Mouse (Mus musculus): Measurements from ENCODE around the gene Snx4.
"Not testable (repeated sequence)": the region's sequence is repeated elsewhere in the genome, so short reads cannot be mapped to it uniquely, and the experiment has no call there.

Gene Snx4

DNA sequence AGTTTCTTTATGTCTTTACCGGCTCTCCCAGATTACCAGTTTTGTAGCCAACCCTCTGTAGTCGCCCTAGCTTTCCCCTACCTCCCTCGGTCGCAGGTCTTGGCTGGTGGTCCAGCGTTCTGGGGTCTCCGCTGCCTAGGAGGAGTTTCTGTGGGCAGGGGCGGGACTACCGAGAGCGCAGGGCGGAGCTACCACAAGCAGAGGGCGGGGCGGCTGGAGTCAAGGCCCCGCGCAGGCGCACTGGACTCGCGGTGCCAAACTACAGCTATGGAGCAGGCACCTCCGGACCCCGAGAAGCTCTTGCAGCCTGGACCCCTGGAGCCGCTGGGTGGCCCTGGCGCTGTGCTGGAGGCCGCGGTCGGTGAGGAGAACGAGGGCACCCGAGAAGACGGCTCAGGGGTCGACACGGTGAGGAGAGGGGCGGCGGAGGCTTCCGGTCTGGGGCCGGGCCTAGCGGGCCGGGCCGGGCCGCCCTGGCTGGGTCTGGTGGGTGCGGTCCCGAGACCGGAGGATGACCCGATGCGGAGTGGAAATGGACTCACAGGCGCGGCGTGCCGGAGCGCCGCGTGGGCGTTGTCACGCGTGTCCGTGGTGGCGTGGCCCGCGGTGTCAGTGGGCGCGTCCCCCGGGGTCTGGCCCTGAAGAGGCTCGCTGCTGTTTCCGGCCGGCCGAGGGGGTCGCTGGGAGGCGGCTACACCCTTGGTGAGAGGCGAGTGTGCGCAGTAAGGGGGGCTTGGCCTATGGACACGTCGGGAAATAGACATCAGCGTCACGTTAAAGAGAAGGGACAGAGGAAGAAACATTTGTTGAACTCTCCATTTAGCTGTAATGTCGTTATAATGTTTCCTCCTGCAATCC lies at the start of gene Snx4:
Snx4 (plus strand) TSS at position 249 of the 858 bp plus-strand sequence.
- peak; percentile 75 for DNase-seq (ENCODE audit: low spot score)

DNA sequence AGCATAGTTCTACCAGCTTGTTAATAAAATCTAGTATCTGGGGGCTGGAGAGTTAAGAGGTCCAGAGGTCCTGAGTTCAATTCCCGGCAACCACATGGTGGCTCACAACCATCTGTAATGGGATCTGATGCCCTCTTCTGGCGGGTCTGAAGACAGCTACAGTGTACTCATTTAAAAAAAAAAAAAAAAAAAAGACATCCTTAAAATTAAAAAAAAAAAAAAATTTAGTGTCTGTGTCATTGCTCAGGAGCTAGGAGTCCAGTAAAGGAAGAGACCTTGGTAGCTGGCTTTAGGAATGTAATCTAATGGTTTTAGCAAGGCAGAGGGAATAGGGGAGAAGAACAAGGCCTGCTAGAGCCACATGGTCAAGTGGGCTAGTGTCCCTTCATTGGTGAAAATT lies 40.4 kb upstream of the Snx4 start:
- no peak for DNase-seq (ENCODE audit: low spot score)

DNA sequence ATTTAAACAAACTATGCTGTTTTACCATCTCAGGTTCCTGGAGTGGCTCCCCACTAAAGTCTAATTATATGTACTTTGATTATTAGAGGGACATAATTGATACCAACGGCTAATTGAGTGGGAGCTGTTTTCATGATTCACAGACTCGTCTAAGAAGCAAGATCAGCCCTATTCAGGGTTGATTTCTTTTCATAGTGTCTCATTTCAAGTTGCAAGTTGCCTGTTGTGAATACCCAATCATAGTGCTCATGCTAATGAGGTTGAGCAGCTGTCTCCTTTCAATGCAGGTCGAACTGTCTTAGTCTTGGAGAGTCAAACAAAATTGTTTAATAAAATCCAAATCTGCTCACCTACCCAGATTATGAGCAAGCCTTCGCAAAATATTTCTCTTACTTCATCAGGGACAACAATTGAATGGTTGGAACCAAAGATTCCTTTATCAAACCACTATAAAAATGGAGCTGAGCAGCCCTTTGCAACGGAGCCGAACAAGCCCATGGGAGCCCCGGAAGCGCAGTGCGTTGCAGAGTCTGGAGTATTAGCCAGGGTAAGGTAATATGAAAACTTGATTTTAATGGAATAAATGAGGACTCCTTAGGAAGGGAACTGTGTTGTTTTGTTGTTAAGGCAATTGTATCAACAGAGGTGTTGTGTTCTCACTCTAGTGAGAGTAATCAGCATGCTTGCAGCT lies 34.8 kb upstream of the Snx4 start:
- no peak for DNase-seq (ENCODE audit: low spot score)

DNA sequence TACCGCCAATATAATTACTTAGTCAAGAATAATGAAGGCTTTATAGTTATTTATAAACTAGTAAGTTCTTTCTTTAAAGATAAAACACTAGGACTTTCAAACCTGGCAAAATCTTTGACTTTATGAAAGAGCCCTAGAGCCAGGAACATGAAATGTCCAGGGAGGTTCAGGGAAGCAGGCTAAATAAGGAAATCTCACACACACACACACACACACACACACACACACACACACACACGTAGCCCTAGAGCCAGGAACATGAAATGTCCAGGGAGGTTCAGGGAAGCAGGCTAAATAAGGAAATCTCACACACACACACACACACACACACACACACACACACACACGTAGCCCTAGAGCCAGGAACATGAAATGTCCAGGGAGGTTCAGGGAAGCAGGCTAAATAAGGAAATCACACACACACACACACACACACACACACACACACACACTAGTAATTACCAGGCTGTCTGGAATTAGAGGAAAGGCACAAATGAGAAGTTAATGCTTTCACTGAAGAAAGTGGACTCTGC lies 33.6 kb upstream of the Snx4 start:
- DNase-seq (ENCODE audit: low spot score): not testable (repeated sequence)

DNA sequence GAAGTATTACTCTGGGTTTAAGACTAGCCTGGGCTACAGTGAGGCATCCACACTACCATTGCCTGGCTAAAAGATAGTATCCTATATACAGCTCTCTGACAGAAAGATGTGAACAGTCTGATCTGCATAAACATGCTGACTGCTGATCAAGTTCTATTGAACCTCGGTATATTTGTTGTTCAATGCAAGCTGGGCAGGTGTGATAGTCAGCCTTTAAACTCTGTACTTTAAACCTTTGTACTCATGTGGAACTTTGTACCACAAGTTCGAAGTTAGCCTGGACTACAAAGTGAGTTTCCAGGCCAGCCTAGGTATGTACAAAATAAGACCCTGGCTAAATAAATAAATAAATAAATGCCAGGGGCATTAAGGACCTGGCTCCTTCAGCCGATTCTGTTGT lies 28.8 kb upstream of the Snx4 start:
- DNase-seq (ENCODE audit: low spot score): no peak

DNA sequence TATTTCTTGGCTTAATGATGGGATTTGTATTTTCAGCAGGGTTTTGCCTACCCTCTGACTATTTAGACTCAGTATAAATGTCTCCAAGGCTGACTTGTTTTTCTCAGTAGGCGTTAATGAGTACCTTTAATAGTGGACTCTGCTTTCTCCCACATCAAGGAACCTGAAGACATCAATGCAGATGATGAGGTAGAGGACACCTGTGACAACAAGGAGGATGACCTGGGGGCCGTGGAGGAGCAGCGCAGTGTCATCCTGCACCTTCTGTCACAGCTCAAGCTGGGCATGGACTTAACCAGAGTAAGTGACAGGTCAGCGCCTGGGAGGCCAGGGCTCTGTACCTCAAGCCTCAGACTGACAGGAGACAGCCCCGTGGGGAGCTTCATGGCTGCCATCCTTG lies 26.9 kb upstream of the Snx4 start:
- DNase-seq (ENCODE audit: low spot score): no peak

DNA sequence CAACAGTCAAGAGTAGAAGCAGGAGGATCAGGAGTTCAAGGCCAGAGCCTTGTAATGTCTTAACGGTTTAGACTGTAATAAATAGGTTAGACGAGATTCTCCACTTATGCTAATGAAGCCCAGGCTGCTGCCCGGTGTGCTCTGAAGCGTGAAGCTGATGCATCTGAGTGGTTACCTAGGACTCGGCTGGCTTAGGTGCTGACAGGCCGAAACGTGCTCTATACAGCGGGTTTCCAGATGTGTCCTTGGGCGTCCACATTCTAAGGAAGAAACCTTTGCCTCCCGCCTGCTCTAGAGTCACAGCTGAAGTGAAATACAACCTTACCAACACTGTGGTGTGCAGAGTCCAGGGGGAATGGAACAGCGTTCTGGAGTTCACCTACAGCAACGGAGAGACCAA lies 17.1 kb upstream of the Snx4 start:
- DNase-seq (ENCODE audit: low spot score): no peak

DNA sequence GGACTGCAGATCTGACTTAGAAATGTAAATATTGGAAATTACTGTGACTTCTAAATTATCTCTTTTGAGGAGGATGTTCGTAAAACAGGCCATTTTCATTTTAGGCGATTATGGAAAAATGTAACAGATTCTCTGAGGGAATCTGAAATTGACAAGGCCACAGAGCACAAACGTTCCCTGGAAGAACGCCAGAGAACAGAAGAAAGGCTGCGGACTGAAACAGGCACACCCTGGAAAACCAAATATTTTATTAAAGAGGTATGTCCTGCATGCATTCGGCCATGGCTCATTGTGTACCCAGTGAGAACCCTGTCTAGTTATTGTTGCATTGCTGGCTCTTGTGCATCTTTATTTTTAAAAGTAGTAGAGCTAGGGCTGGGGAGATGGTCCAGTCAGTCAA lies 15.1 kb upstream of the Snx4 start:
- DNase-seq (ENCODE audit: low spot score): no peak

DNA sequence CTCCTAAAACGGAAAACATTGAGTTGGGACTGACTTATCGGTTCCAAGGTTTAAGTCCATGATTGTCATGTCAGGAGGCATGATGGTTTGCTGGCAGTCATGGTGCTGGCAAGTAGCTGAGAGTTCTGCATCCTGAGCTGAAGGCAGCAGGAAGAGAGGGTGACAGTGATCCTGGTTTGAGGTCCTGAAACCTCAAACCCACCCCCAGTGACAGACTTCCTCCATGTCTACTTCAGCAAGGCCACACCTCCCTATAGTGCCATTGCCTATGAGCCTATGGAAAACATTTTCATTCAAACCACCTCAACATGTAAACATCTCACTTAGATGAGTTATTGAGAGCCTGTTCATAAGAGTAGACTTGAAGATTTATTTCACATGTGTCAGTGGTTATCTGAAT lies 11.9 kb upstream of the Snx4 start:
- DNase-seq (ENCODE audit: low spot score): no peak

DNA sequence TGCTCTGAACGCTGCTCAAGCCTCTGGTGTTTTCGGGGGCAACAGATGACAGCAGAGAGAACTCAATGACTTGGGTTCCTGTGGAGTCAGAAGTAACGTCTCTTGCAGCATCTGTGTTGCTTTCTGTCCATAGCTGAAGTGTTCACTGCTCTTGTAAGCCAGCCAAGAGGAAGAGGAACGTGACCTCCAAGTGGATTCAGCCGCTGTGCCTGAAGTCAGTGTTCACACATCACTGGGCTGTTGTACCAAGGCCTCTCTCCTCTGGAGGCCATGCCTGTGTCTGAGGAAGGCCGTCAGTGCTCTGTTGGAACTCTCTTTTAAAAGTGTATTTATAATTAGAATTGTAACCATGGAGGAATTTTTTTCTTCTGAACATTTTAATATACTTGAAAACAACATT lies 9.2 kb upstream of the Snx4 start:
- no peak for DNase-seq (ENCODE audit: low spot score)

DNA sequence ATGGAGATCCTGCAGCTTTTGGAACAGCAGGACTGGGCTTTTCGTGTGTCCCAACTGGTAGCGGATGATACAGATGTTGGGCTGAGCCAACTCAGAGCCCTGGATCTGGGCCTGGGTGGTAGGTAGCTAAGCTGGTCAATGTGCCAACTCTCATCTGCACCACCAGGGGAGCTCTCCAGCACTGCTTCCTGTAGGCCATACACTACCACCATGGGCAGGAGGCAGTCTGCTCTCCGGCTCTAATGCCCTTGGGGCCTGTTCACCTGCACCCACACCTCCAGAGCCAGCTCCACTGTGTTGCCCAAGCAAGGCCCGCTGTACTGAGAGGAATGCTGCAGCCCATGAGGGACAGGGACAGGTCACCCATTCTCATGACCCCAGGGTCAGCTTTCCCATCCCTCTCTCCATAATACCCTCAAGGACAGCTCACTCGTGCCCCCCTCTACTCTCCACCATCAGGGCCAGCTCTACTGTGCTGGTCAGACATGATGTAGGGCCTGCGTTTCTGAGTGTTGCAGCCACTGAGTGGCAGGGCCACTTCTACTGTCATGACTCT lies 7.0 kb upstream of the Snx4 start:
- no peak for DNase-seq (ENCODE audit: low spot score)

DNA sequence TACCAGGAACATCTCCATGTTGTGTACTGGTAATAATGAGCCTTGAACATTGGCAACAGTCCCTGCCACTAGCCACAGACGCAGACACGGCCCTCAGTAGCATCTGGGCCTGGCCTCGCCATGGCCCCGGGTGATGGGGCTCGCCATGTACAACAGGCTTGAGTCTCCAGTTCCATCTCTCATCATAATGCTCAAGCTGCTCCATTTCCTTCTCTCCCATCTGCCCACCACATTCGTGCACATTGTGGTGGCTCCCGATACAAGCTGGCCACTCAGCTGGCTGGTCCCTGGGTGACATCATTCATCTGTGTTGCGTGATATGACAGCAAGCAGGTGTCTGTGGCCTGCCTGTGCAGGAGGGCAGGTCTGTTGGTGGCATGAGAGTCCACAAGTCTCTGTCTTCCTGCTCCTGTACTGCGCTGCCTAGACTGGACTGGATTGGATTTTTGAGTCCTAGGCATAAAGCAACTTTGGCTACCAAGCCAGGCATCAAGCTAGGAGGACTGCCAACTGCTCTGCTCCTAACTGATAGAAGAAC lies 6.2 kb upstream of the Snx4 start:
- no peak for DNase-seq (ENCODE audit: low spot score)

DNA sequence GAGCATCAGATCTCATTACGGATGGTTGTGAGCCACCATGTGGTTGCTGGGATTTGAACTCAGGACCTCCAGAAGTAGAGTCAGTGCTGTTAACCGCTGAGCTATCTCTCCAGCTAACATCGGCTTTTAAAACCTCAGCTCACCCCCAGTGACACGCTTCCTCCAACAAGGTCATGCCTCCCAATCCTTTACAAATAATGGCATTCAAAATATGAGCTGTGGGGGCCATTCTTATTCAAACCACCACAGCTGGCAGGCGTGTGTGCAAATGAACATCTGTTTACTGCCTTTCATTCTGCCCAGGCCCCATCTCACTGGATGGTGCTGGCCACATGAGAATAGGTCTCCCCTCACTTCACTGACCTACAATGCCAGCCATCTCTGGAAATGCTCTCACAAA lies 4.7 kb upstream of the Snx4 start:
- DNase-seq (ENCODE audit: low spot score): no peak

DNA sequence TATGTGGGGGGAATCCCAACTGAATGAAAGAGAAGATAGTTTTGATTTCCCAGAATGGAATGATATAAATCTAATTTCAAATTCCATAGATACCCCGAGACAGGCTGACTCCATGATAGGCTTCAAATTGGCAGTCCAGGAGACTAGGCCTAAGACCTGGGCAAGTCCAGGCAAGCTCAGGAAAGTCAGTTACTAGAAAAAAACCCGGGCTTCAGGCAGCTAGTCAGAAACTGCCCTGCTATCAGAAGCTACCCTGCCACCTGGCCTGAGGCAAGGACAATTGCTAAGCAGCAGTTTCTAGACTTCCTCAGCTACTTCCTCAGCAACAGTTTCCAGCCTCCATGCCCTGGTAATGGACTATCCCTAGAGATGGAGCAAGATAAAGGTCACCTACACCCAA lies 4.2 kb upstream of the Snx4 start:
- no peak for DNase-seq (ENCODE audit: low spot score)

DNA sequence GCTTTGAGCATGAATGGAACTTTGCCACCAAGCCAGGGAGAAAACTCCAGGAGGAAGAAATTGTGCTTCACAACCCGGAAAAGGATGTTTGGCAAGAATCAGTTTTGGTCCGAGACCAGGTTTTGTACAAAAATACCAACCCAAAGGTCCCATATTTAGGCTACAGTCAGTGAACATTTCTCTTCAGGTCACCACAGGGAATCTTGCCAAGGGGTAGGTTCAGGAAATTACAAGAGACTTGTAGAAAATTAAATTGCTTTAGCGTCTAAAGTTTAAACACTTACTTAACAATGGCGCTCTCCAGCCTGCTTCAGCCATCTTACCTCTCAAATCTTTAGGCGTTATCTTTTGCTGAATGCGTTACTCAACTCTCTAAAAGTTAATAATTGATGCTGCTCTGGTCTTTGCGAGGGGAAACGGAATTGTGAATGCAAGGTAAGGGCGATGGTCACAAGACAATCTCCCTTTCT lies 556 bp upstream of the Snx4 start:
- no peak for DNase-seq (ENCODE audit: low spot score)

DNA sequence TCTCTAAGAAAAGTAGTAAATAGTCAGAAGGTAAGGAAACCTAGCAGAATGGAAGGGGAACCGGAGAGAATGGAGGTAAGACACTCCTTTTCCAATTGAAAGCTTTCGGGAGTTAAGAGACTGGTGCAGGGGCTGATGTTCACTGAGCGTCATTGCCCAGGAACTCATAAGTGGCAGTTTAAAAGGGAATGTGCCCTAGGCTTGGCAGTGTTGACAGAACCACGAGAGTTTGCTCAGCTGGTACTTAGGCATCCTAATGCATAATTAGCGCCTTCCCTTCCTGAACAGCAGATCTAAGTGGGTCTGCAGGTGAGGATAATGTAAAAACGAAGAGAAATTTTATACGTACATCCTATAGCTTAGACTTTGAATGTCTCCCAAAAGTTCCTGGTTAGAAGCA lies 4.4 kb downstream of the Snx4 start:
- DNase-seq (ENCODE audit: low spot score): no peak

DNA sequence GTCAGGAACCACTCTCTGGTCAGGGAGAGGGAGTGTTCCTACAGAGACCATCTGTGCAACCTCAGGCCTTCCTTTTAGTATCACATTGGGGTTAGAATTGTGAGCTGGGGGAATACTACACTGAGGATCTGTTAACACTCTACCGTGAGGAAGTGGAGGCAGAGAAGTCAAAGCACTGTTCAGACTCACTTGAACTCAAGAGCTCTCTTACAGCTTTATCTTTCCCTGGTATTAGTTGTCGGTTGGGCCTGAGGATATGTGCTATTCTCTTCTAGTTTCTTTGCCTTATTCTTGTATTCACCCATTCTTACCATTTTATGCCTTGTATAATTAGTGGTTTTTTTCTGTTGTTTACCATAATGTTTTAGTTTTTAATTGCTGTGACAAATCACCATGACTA lies 7.3 kb downstream of the Snx4 start:
- no peak for DNase-seq (ENCODE audit: low spot score)

DNA sequence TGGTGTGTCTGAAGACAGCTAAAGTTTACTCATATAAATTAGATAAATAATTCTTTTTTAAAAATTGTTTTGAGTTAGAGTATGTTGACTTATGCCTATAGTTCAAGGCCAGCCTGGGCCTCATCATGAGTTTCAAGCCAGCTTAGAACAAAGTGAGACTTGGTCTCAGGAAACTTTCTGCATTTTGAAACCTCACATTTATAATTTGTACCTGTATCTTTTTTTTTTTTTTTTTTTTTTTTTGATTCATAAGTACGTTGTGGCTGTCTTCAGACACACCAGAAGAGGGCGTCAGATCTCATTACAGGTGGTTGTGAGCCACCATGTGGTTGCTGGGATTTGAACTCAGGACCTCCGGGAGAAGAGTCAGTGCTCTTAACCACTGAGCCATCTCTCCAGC lies 8.6 kb downstream of the Snx4 start:
- no peak for DNase-seq (ENCODE audit: low spot score)

DNA sequence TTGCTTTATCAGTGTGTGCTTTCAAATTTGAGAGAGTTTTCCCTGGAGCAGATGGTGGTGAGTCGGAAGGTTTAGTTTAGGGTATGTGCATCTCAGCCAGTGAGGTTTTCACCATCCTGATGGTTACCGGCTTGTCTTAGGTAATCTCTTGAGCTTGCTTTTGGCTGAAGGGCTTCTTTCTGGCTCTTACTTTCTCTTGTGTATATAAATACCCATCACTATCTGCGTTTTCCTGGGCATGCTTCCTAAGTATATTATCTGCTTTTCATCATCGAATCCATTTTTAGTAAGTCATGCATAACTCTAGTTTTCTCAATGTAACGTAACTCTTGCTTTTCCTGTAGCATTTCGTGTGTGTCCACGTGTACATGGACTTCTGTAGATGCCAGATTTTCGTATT lies 9.6 kb downstream of the Snx4 start:
- DNase-seq (ENCODE audit: low spot score): no peak

DNA sequence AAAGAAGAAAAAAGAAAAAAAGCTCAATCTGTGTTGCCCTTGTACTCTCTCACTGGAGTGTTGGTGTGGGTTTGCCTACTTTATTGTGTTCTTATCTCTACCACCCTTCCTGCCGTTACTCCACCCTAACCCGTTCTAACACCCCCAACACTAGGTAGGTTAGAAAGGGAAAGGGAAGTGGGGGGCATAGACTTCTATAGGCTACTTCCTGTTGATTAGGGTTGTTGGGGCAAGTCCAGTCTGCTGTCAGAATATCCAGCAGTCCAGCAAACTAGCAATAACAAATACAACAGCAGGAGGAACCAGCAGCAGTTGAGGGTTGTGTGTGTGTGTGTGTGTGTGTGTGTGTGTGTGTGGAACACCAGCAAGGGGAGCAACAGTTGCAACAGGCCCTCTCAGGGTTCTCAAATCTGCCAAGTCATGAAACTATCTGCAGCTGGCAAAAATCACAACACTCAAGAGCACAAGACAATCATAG lies 10.4 kb downstream of the Snx4 start:
- DNase-seq (ENCODE audit: low spot score): no peak

DNA sequence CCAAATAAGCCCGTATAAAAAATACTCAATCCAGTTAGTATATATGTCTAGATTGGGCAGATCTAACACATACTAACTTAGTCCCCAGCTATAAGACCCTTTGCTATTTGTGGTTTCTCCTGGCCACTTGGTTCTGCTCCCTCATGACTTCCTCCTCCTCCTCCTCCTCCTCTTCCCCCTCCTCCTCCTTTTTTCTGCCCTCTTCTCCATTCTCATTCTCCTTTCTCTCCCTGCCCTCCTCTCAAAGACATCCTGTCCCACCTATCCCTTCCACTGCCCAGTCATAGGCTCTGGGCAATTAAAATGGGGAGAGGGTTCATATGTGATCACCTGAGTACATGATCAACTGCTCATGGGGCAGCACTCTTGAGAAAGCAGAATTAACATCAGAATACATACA lies 10.9 kb downstream of the Snx4 start:
- no peak for DNase-seq (ENCODE audit: low spot score)

DNA sequence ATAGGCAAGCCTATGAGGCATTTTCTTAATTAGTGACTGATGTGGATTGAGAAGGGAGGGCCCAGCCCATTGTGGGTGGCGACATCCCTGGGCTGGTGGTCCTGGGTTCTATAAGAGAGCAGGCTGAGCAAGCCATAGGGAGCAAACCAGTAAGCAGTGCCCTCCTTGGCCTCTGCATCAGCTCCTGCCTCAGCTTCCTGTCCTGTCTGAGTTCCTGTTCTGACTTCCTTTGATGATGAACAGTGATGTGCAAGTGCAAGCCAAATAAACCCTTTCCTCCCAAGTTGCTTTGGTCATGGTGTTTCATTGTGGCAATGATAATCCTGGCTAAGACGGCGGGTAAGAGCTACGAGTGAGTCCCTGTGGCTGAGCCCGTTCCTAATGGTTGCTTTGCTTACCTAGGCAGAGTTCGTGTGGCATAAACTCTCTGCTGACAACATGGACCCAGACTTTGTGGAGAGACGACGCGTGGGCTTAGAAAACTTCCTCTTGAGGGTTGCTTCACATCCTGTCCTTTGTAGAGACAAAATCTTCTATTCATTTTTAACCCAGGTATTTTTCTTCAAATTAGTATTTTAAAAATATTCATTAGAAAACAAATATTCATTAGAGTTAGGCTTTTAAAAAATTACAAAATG lies 16.5 kb downstream of the Snx4 start:
- no peak for DNase-seq (ENCODE audit: low spot score)

Measured in layer of hippocampus, adult 9-10 months (tissue).